Mouse (Mus musculus): ENCODE results near the gene C1qa. TPM values are rescaled to one million over a fixed set of nuclear protein-coding genes. Genes with fewer than 3 reads are reported as not detected.
A peak's percentile ranks its signal among the peaks of the same experiment; 100 is the strongest.

Gene C1qa
- total and polyA plus RNA-seq, 3 experiments: 0.12 TPM; not detected in 2

GRCm38 (mm10) chr4:136930474-136930873, 31.9 kb upstream of the C1qa start (continued):
- no peak; the same call in 1 of the 2 replicates for TF ChIP-seq POLR2AphosphoS5 (IDR thresholded peaks at IDR 0.05; ENCODE audit: borderline replicate concordance, low read depth, low read length)
- peak; percentile 93 for TF ChIP-seq GATA1 (IDR thresholded peaks at IDR 0.05; ENCODE audit: low read depth, low read length)
- no peak for TF ChIP-seq ZMIZ1 (IDR thresholded peaks at IDR 0.05; ENCODE audit: low read depth, low read length)
- no peak for TF ChIP-seq ZC3H11A (IDR thresholded peaks at IDR 0.05; ENCODE audit: low read depth, low read length)
- TF ChIP-seq MAX (IDR thresholded peaks at IDR 0.05; ENCODE audit: low read length): peak; percentile 89
- TF ChIP-seq SIN3A (IDR thresholded peaks at IDR 0.05; ENCODE audit: low read length): peak; percentile 87
- peak; percentile 47; the same call in 1 of the 2 replicates for TF ChIP-seq NRF1 (IDR thresholded peaks at IDR 0.05; ENCODE audit: insufficient read depth, low read depth, low read length, poor library complexity, severe bottlenecking)

GRCm38 (mm10) chr4:136928928-136929327, 30.3 kb upstream of the C1qa start:
- Histone ChIP-seq H3K9me3 (replicated peaks; ENCODE audit: insufficient read depth, low read length) (no peaks in the 10 kb centered on the region), H3K27ac (ENCODE audit: control insufficient read depth, low read depth, low read length) (no peak overlapping the region), H3K4me1 (ENCODE audit: control insufficient read depth in 1 of 2, insufficient read depth in 2 of 2, low read length in 2 of 2) (peaks cover 0 to 14% of the 10 kb centered on the region in 2 experiments; a peak in 2 of 4 replicates), H3K79me2 (ENCODE audit: control insufficient read depth, insufficient read depth, low read length, poor library complexity) (no peaks in the 10 kb centered on the region), H3K4me3 (ENCODE audit: control insufficient read depth in 1 of 2, insufficient read depth in 1 of 2, low read depth in 2 of 2, low read length in 2 of 2) (no peak overlapping the region), H3K9ac (ENCODE audit: control insufficient read depth, low read depth, low read length, poor library complexity, severe bottlenecking) (no peak overlapping the region), H3K27me3 (ENCODE audit: control insufficient read depth in 1 of 2, insufficient read depth in 2 of 2, low read length in 2 of 2) (no peaks in the 10 kb centered on the region), H3K36me3 (ENCODE audit: control insufficient read depth in 1 of 2, insufficient read depth in 2 of 2, low read length in 2 of 2) (no peaks in the 10 kb centered on the region; a peak in 1 of 4 replicates)
- TF ChIP-seq RCOR1 (IDR thresholded peaks at IDR 0.05; ENCODE audit: low read depth, low read length) (no peak), BHLHE40 (IDR thresholded peaks at IDR 0.05; ENCODE audit: borderline replicate concordance, low read depth, low read length) (no peak), MAX (IDR thresholded peaks at IDR 0.05; ENCODE audit: low read length) (no peak), POLR2AphosphoS2 (IDR thresholded peaks at IDR 0.05; ENCODE audit: low read length) (no peak), MEF2A (IDR thresholded peaks at IDR 0.05; ENCODE audit: extremely low read depth, insufficient replicate concordance, low read depth, low read length, poor library complexity, severe bottlenecking) (no peak), ZKSCAN1 (IDR thresholded peaks at IDR 0.05; ENCODE audit: low read depth, low read length) (no peak), HCFC1 (IDR thresholded peaks at IDR 0.05; ENCODE audit: low read depth, low read length) (no peak), UBTF (IDR thresholded peaks at IDR 0.05; ENCODE audit: borderline replicate concordance, insufficient read depth, low read depth, low read length) (no peak), GATA1 (IDR thresholded peaks at IDR 0.05; ENCODE audit: low read depth, low read length) (no peak), POLR2AphosphoS5 (IDR thresholded peaks at IDR 0.05; ENCODE audit: borderline replicate concordance, low read depth, low read length) (no peak), TBP (IDR thresholded peaks at IDR 0.05; ENCODE audit: low read depth, low read length) (no peak), SMC3 (IDR thresholded peaks at IDR 0.05; ENCODE audit: low read depth, low read length) (peak; percentile 85), EP300 (IDR thresholded peaks at IDR 0.05; ENCODE audit: low read depth in 1 of 2, low read length in 2 of 2) (no peak), KAT2A (conservative IDR thresholded peaks at IDR 0.05; ENCODE audit: low read depth, low read length) (no peak), RAD21 (IDR thresholded peaks at IDR 0.05; ENCODE audit: low read depth, low read length) (peak; percentile 42), MYC (IDR thresholded peaks at IDR 0.05; ENCODE audit: low read depth, low read length) (no peak), ETS1 (IDR thresholded peaks at IDR 0.05; ENCODE audit: low read depth, low read length) (no peak), MXI1 (IDR thresholded peaks at IDR 0.05; ENCODE audit: low read depth, low read length) (no peak), ZMIZ1 (IDR thresholded peaks at IDR 0.05; ENCODE audit: low read depth, low read length) (no peak), POLR2A (IDR thresholded peaks at IDR 0.05; ENCODE audit: control insufficient read depth in 1 of 2, insufficient read depth in 1 of 2, low read depth in 1 of 2, low read length in 2 of 2, poor library complexity in 1 of 2) (no peak), E2F4 (IDR thresholded peaks at IDR 0.05; ENCODE audit: borderline replicate concordance, low read depth, low read length) (no peak), GABPA (IDR thresholded peaks at IDR 0.05; ENCODE audit: low read depth, low read length) (no peak), JUND (IDR thresholded peaks at IDR 0.05; ENCODE audit: low read depth, low read length) (no peak), NELFE (IDR thresholded peaks at IDR 0.05; ENCODE audit: low read depth, low read length) (no peak), TAL1 (IDR thresholded peaks at IDR 0.05; ENCODE audit: low read length) (no peak), USF1 (IDR thresholded peaks at IDR 0.05; ENCODE audit: low read depth, low read length) (no peak), NRF1 (IDR thresholded peaks at IDR 0.05; ENCODE audit: insufficient read depth, low read depth, low read length, poor library complexity, severe bottlenecking) (no peak), CTCF (IDR thresholded peaks at IDR 0.05 in 2 of 3, conservative IDR thresholded peaks at IDR 0.05 in 1 of 3; ENCODE audit: control insufficient read depth in 1 of 3, insufficient read depth in 1 of 3, low read depth in 2 of 3, low read length in 3 of 3, poor library complexity in 1 of 3, severe bottlenecking in 1 of 3) (peak; percentile 57 to 70 (median 67)), CHD1 (IDR thresholded peaks at IDR 0.05; ENCODE audit: low read depth, low read length) (no peak), ZC3H11A (IDR thresholded peaks at IDR 0.05; ENCODE audit: low read depth, low read length) (peak; percentile 46), MAZ (IDR thresholded peaks at IDR 0.05; ENCODE audit: low read depth, low read length) (no peak)
- peak; percentile 82 for DNase-seq (ENCODE audit: low read depth, low spot score)

All from MEL (cell line).